Mouse (Mus musculus) central nervous system, embryonic 18 days (tissue): ENCODE results near the gene Ubxn2a. TPM values are rescaled to one million over a fixed set of nuclear protein-coding genes. Genes with fewer than 3 reads are reported as not detected.

Source experiments
- polyA plus RNA-seq: library from polyadenylated mRNA; depleted of rRNA; stranded (reverse); fragments of >200 nt; gene quantifications from 2 replicates; pipeline ENCODE4 v1.2.3, GENCODE M21; 2012; rRNA removed

The Ubxn2a gene
- polyA plus RNA-seq = 12.2 and 12.6 TPM in 2 replicates

DNA sequence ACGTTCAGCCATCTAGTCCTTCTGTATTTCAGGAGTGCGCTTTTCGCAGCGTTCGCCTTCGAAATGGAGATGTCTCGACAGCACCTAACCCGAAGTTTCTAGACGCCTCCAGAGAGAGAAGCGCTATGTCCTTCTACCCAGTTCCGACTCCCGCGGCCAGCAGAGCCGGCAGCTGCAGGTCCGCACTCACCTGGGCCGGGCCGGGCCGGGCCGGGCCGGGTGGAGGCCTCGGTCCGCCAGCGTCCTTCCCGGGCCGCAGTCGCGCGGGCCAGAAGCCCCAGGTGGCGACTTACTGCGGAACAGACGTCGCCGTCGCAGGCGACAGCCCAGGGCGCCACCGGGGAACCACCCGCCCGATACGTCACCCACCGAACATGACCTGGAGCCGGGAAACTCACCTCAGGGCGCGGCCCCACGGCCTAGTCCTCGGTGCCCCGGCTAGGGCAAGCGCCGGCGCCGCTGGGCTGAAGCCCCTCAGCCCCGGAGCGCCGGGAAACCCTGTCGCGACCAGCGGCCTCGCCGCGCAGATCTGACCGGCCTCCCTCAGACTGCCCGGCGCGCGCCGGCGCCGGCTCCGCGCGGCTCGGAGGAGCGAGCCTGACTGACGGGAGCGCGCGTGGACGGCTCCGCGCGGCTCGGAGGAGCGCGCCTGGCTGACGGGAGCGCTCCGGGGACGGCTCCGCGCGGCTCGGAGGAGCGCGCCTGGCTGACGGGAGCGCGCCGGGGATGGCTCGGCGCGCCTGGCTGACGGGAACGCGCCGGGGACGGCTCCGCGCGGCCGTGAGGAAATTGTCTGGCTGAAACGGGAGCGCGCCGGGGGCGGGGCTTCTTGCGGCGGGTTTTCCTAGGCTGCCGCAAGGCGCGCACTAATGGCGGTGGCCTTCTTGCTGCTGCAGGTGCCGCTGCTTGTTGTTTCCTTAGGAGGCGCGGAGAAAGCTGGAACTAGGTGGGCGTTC is at the start of gene Ubxn2a:
Gene Ubxn2a, minus strand, starts transcription at position 755 of the 956 bp plus-strand sequence.

DNA sequence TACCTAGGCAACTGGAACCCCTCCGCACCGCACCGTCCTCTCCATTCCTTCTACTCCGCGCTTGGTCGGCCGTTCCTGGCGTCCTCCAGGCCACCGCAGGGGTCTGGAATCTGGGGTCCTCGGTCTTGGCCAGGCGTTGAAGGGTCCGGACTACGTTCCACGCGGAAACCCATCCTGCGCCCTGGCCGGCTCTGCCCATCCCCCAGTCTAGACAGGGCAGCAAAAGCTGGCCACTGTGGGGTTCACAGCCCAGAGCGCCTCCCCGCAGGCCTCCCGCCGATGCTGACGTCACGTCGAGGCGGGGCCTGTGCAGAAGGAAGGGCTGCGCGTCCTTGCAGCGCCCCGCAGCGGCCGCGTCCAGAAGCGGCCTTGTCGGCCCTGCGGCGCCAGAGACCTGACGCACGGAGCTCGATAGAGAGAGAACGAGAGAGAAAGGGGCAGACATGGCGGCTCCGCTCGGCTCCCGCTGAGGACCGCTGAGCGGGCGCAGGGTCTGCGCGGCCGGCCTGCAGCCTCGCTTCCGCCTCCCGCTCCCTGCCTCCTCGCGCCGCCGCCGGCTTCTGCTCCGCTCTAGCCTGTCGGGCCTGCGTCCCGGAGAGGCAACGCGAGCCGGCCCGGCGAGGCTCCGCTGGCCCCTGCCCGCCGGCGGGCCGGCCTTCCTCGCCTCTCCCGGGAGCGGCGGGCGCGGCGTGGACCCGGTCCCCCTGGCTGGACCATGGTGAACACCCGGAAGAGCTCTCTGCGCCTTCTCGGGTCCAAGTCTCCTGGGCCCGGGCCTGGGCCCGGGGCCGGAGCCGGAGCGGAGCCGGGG is 9.7 kb upstream of the Ubxn2a start, which contains the start of gene Atad2b:
Gene Atad2b, plus strand, starts transcription at position 360 of the 811 bp plus-strand sequence.

DNA sequence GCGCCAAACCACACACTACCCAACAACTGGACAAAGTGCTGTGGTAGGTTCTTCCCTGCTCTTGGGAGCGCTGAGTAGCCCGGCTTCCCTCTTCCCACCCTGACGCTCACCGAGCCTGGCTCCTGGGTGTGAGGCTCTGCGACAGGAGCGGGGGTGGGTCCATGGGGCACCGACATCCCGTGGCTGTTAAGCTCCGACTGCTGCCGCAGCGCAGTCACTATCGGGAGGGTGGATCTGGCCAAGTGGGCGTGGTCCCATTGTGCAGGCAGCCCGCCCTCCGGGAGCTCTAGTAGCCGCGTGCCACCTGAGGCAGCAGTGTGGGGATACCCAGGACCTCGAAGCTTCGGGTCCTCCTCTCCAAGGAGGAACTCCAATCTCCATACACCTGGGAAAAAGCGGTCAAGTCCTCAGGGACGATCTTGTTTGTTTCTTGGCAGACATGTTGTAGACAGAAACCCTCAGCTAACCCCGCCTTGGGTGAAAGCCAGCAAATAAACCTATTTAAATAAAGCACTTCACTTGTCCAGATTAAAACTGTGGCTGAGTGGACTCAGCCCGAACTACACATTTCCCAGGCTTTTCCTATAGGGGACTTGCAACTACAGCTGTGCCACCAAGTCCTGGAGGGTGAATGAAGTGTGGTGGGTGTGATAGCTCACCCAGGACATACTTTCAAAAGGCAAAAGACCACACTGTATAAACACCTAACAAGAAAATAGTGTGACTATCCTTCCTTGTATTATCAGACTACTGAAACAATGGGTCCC is 33.2 kb downstream of the Ubxn2a start, which contains the start of gene Mfsd2b:
Gene Mfsd2b, minus strand, starts transcription at position 199 of the 767 bp plus-strand sequence.

DNA sequence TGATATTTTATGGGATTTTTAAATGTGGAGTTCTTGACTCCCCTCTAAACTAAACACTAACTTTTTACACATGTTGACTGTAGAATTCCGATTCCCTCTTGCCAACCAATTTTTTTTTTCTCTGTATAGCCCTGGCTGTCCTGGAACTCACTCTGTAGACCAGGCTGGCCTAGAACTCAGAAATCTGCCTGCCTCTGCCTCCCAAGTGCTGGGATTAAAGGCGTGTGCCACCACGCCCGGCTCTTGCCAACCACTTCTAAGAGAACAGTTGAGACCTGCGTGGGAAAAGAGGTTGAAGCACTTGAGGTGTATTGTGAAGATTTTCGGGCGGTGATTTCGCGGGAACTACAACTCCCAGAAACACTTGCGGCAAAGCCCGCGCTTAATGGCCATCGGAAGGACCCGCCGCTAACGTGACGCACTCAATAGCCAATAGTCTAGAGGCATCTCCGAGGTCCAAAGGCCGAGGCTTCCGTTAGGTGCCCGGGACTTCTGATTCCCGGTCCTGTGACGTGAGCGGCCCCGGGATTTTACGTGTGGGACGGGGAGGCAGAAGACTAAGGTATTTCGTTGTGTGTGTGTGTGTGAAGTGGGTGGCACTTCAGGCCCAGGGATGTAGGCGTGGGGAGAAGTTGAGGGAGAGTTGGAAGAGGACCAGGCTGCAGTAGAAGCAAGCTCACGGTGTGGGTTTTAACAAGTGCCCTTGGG is 64.5 kb downstream of the Ubxn2a start, which contains the start of gene Wdcp:
Gene Wdcp, plus strand, starts transcription at position 414 of the 708 bp plus-strand sequence.

DNA sequence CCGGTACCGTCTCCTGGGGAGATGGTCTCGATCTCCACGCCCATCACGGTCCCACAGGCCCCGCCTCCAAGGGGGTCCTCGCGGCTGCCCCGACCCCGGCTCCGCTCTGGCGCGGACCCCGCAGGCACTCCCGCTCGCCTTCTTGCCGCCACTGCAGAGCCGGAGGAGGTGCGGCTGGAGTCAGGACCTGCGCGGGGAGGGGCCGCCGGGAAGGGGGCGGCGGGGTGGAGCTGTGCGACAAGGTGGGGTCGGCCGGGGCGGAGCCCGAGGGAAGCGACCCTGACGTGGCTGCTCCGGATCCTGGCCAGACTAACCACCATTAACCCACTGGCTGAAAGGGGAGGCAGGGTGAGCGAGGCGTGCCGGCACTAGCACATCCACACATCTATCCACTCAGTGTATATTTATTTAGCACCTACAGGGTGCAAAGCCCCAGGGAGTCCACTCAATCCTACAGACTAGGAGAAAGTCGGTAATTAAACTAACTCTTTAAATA is 66.1 kb downstream of the Ubxn2a start, which contains the start of gene Fkbp1b:
Gene Fkbp1b, minus strand, starts transcription at position 200 of the 496 bp plus-strand sequence.

Other genes starting within 250 kb of the Ubxn2a start
- 3.2 and 3.3 TPM in 2 replicates for gene Fam228a, start 169.3 kb downstream of the Ubxn2a start, polyA plus RNA-seq
- 8.9 and 14.8 TPM in 2 replicates for gene Pfn4, start 138.7 kb downstream of the Ubxn2a start, polyA plus RNA-seq
- gene Fam228b, start 138.4 kb downstream of the Ubxn2a start, polyA plus RNA-seq = 7.2 and 10.4 TPM in 2 replicates
- gene Sf3b6, start 90.2 kb downstream of the Ubxn2a start, polyA plus RNA-seq = 166 and 192 TPM in 2 replicates
- 73.9 and 82.3 TPM in 2 replicates for gene Fkbp1b, start 66.1 kb downstream of the Ubxn2a start, polyA plus RNA-seq
- 11.1 and 11.5 TPM in 2 replicates for gene Wdcp, start 64.4 kb downstream of the Ubxn2a start, polyA plus RNA-seq
- 2.6 and 2.8 TPM in 2 replicates for gene Mfsd2b, start 33.3 kb downstream of the Ubxn2a start, polyA plus RNA-seq
- 17.4 and 18.2 TPM in 2 replicates for gene Atad2b, start 9.6 kb upstream of the Ubxn2a start, polyA plus RNA-seq